Mouse (Mus musculus) forebrain, postnatal 0 days (tissue): ENCODE measurements around the gene Gbe1. TPM values are rescaled to one million over a fixed set of nuclear protein-coding genes. Genes with fewer than 3 reads are reported as not detected.

Experiments
- ATAC-seq: fragments of 200-750 bp; cut with Nextera tagmentation; 2 replicates; pipeline ENCODE4 v1.8.0; 2017; ENCODE audit warnings: mild to moderate bottlenecking, moderate library complexity
- DNase-seq: peaks from one replicate; pipeline ENCODE4 v3.0.0-alpha.2; 2015
- H3K27ac ChIP-seq: fragments of 300-500 bp; sonication (generic); 2 replicates; pipeline ENCODE4 v1.5.1; 2014; ENCODE audit warnings: low read depth, mild to moderate bottlenecking, antibody characterized with exemption, low read length, moderate library complexity, mixed read lengths
- H3K27me3 ChIP-seq: fragments of 300-500 bp; sonication (generic); 2 replicates; pipeline ENCODE4 v1.6.1; 2014; ENCODE audit warnings: mild to moderate bottlenecking, low read length, mixed read lengths; ENCODE audit not compliant: insufficient read depth
- H3K36me3 ChIP-seq: fragments of 300-500 bp; sonication (generic); 2 replicates; pipeline ENCODE4 v1.6.1; 2014; ENCODE audit warnings: mild to moderate bottlenecking, moderate library complexity; ENCODE audit not compliant: insufficient read depth
- H3K4me1 ChIP-seq: fragments of 300-500 bp; sonication (generic); 2 replicates; pipeline ENCODE4 v1.6.1; 2014; ENCODE audit warnings: antibody characterized with exemption; ENCODE audit not compliant: insufficient read depth
- H3K4me2 ChIP-seq: fragments of 300-500 bp; sonication (generic); 2 replicates; pipeline ENCODE4 v1.6.1; 2014; ENCODE audit warnings: low read depth, mild to moderate bottlenecking, moderate library complexity
- H3K4me3 ChIP-seq: fragments of 300-500 bp; sonication (generic); 2 replicates; pipeline ENCODE4 v1.5.1; 2014; ENCODE audit warnings: low read depth, low read length, mixed read lengths
- H3K9ac ChIP-seq: fragments of 300-500 bp; sonication (generic); 2 replicates; pipeline ENCODE4 v1.6.1; 2014; ENCODE audit warnings: mild to moderate bottlenecking
- H3K9me3 ChIP-seq: fragments of 300-500 bp; sonication (generic); 2 replicates; pipeline ENCODE4 v1.6.1; 2016; ENCODE audit warnings: low read length
- CTCF ChIP-seq: sonication (generic); IDR thresholded peaks from 2 replicates; pipeline ENCODE4 v1.5.1; 2016; ENCODE audit warnings: antibody characterized with exemption, control low read depth, low read depth
- WGBS: fragments of 180-500 bp; shearing (Covaris S2); extraction: QIAGEN DNeasy Blood & Tissue Kit; methylation state at CpG from one replicate; pipeline ENCODE4 v1.1.7; 2014; 5-methylcytosine and 5-hydroxymethylcytosine counted together
- polyA plus RNA-seq: library from polyadenylated mRNA; unstranded; fragments of >200 nt; fragmentation: Nextera tagmentation; extraction: Ambion mirVana; gene quantifications from 2 replicates; pipeline ENCODE4 v1.2.1, GENCODE M21; 2015
- total RNA-seq: library from RNA; depleted of rRNA; stranded (reverse); fragments of >200 nt; gene quantifications from 2 replicates; pipeline ENCODE4 v1.2.3, GENCODE M21; 2014; rRNA removed

Gene Gbe1
- 13.8 and 22.3 TPM in 2 replicates for total RNA-seq
- polyA plus RNA-seq = 16.6 and 19.2 TPM in 2 replicates

- Histone ChIP-seq H3K4me1 (no peaks in the 10 kb centered on the region), H3K36me3 (no peaks in the 10 kb centered on the region), H3K4me3 (peak within 1 kb of the TSS; percentile 78), H3K27ac (peak within 1 kb of the TSS; percentile 88), H3K9me3 (no peaks in the 10 kb centered on the region), H3K9ac (peak within 1 kb of the TSS; percentile 91), H3K4me2 (peak within 1 kb of the TSS; percentile 65), H3K27me3 (no peaks in the 10 kb centered on the region)
- WGBS = 1% methylated on average over 72 of the region's 82 CpGs
- ATAC-seq (peak; percentile 98), DNase-seq (peak; percentile 92)
- TF ChIP-seq CTCF = peak; percentile 1; the same call in 1 of the 2 replicates
Observed at GRCm38 (mm10) chr16:70313886-70314577, at the start of gene Gbe1. Gbe1 (plus strand) TSS chr16:70313949.

GRCm38 (mm10) chr16:70310691-70311090, 3.1 kb upstream of the Gbe1 start:
- no peak overlapping the region for H3K4me3 ChIP-seq
- no peaks in the 10 kb centered on the region for H3K27me3 ChIP-seq
- ATAC-seq = no peak
- H3K4me2 ChIP-seq = no peak overlapping the region
- H3K27ac ChIP-seq = no peak overlapping the region
- H3K36me3 ChIP-seq = no peaks in the 10 kb centered on the region
- H3K4me1 ChIP-seq = no peaks in the 10 kb centered on the region
- no peak for TF ChIP-seq CTCF
- no peaks in the 10 kb centered on the region for H3K9me3 ChIP-seq
- H3K9ac ChIP-seq = no peak overlapping the region
- DNase-seq = no peak
- 93% methylated on average over 4 of the region's 4 CpGs for WGBS

- 3% methylated on average over 7 of the region's 7 CpGs for WGBS
- Histone ChIP-seq H3K9ac (peak overlapping the region; percentile 91), H3K4me1 (no peaks in the 10 kb centered on the region), H3K9me3 (no peaks in the 10 kb centered on the region), H3K4me3 (peak overlapping the region; percentile 78), H3K4me2 (peak overlapping the region; percentile 65), H3K27me3 (no peaks in the 10 kb centered on the region), H3K36me3 (no peaks in the 10 kb centered on the region), H3K27ac (peak overlapping the region; percentile 88; the same call in 1 of the 2 replicates)
- no peak for ATAC-seq
- no peak for TF ChIP-seq CTCF
- no peak for DNase-seq
Observed at GRCm38 (mm10) chr16:70313496-70313885, 258 bp upstream of the Gbe1 start.

- Histone ChIP-seq H3K4me1 (no peaks in the 10 kb centered on the region), H3K4me2 (peak overlapping the region; percentile 65), H3K27me3 (no peaks in the 10 kb centered on the region), H3K36me3 (no peaks in the 10 kb centered on the region), H3K9me3 (no peaks in the 10 kb centered on the region), H3K4me3 (peak overlapping the region; percentile 78), H3K27ac (peak overlapping the region; percentile 88; the same call in 1 of the 2 replicates), H3K9ac (peak overlapping the region; percentile 91)
- WGBS = 3% methylated on average over 9 of the region's 9 CpGs
- ATAC-seq = no peak
- DNase-seq = no peak
- TF ChIP-seq CTCF = no peak
Observed at GRCm38 (mm10) chr16:70314578-70314930, 805 bp downstream of the Gbe1 start.

GRCm38 (mm10) chr16:70315261-70315660, 1.5 kb downstream of the Gbe1 start:
- Histone ChIP-seq H3K27me3 (no peaks in the 10 kb centered on the region), H3K4me1 (no peaks in the 10 kb centered on the region), H3K9ac (no peak overlapping the region), H3K4me3 (no peak overlapping the region), H3K9me3 (no peaks in the 10 kb centered on the region), H3K36me3 (no peaks in the 10 kb centered on the region), H3K4me2 (no peak overlapping the region), H3K27ac (no peak overlapping the region)
- 30% methylated on average over 3 of the region's 3 CpGs for WGBS
- ATAC-seq = no peak
- DNase-seq = no peak
- TF ChIP-seq CTCF = no peak

- no peak overlapping the region for H3K9ac ChIP-seq
- no peaks in the 10 kb centered on the region for H3K9me3 ChIP-seq
- no peaks in the 10 kb centered on the region for H3K4me1 ChIP-seq
- H3K36me3 ChIP-seq = no peaks in the 10 kb centered on the region
- DNase-seq (no peak), ATAC-seq (no peak)
- no peak overlapping the region for H3K27ac ChIP-seq
- no peak overlapping the region for H3K4me2 ChIP-seq
- H3K4me3 ChIP-seq = no peak overlapping the region
- H3K27me3 ChIP-seq = no peaks in the 10 kb centered on the region
- 55% methylated on average over 3 of the region's 3 CpGs for WGBS
- TF ChIP-seq CTCF = no peak
Observed at GRCm38 (mm10) chr16:70315862-70316390, 2.2 kb downstream of the Gbe1 start.

GRCm38 (mm10) chr16:70319388-70319787, 5.6 kb downstream of the Gbe1 start:
- no peak overlapping the region for H3K4me3 ChIP-seq
- ATAC-seq (no peak), DNase-seq (no peak)
- H3K4me1 ChIP-seq = no peaks in the 10 kb centered on the region
- H3K36me3 ChIP-seq = no peaks in the 10 kb centered on the region
- no peaks in the 10 kb centered on the region for H3K27me3 ChIP-seq
- no peak for TF ChIP-seq CTCF
- H3K4me2 ChIP-seq = no peak overlapping the region
- H3K9me3 ChIP-seq = no peaks in the 10 kb centered on the region
- WGBS = 88% methylated on average over 6 of the region's 6 CpGs
- H3K27ac ChIP-seq = no peak overlapping the region
- H3K9ac ChIP-seq = no peak overlapping the region
